ENCODE assay signal across 10 mouse cellular contexts in the genomic region with DNA sequence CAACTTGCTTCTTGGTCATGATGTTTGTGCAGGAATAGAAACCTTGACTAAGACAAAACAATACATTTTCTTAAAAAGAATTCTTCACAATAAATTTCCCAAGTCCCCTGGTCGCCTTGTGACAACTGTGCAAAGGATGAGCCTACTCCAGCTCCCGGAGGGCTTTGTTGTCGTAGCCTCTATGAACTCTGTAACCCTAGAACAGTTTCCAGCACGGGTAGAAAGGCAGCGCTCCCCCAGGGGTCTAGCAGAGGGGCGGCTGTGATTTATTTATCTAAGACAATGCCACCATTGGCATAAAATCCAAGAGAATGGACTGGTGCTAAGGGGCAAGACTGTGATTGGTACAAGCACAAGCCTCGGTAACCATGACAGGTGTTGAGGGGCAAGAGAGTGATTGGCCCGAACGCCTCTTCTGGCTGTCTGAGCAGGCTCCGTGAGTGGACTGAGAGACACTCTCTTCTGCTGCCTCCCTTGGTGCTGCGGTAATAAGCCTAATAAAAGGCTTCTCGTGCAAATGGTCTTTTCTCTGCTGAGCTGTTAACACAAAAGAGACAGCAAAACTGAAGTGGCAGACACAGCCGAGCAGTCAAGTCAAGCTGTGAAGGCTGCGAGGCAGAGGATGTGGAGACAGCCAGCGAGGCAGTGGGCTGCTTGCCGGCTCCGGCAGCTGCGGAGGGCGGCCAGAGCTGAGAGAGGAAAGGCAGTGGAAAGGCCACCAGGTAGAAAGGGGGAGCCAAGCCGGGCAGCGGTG. TPM values are rescaled to one million over a fixed set of nuclear protein-coding genes. Genes with fewer than 3 reads are reported as not detected.
DNase-seq lines count a peak whose midpoint lies in the region; ATAC-seq and TF ChIP-seq lines count a peak whose summit lies in the region.
"Had no signal": no experiment of that assay in that cellular context is flagged by ENCODE, and none has a peak within 500 bp of the region (broad histone marks: within the 10 kb centered on the region; RNA-seq: fewer than 3 reads in every experiment).

No protein-coding gene starts in this region.

- TF ChIP-seq CTCF in forebrain, postnatal 0 days (IDR thresholded peaks at IDR 0.05; ENCODE audit: low read depth) = no peak

- no peak overlapping the region for H3K9ac ChIP-seq in heart, embryonic 11.5 days (ENCODE audit: low read depth, low read length)
- H3K9ac ChIP-seq in forebrain, postnatal 0 days = no peak overlapping the region
- no peak overlapping the region for H3K9ac ChIP-seq in midbrain, embryonic 15.5 days

- no peak for ATAC-seq in heart, embryonic 11.5 days (replicated peaks; ENCODE audit: insufficient number of reproducible peaks, low FRiP score, low TSS enrichment)
- ATAC-seq in forebrain, postnatal 0 days = peak; percentile 82
- ATAC-seq in midbrain, embryonic 15.5 days (replicated peaks) = peak; percentile 72
- ATAC-seq in erythroid progenitor cell, adult 5-6 weeks (replicated peaks; ENCODE audit: low FRiP score, poor library complexity, severe bottlenecking) = no peak
- ATAC-seq: CD4-positive, CD25-positive, alpha-beta regulatory T cell, adult 4 months had no signal

- peaks cover 27% of the 10 kb centered on the region for H3K4me1 ChIP-seq in heart, embryonic 11.5 days (ENCODE audit: control insufficient read depth, insufficient read depth, low read length)
- H3K4me1 ChIP-seq in forebrain, postnatal 0 days (ENCODE audit: insufficient read depth) = peaks cover 11% of the 10 kb centered on the region
- H3K4me1 ChIP-seq in midbrain, embryonic 15.5 days = peaks cover 16% of the 10 kb centered on the region

- 27% methylated on average over 21 of the region's 21 CpGs for WGBS in heart, embryonic 11.5 days (ENCODE audit: insufficient replicate concordance)
- 10% methylated on average over 20 of the region's 21 CpGs for WGBS in forebrain, postnatal 0 days
- 7% methylated on average over 21 of the region's 21 CpGs for WGBS in midbrain, embryonic 15.5 days

- no peak overlapping the region for H3K27ac ChIP-seq in heart, embryonic 11.5 days (ENCODE audit: low read depth, low read length)
- peak overlapping the region; percentile 24; the same call in 1 of the 2 replicates for H3K27ac ChIP-seq in forebrain, postnatal 0 days (ENCODE audit: low read depth, low read length)
- peak overlapping the region; percentile 73 for H3K27ac ChIP-seq in midbrain, embryonic 15.5 days

- DNase-seq in heart, adult 9 months (ENCODE audit: low spot score in 2 of 2) = no peak
- DNase-seq in ZHBTc4 (ENCODE audit: low read depth, low spot score) (peak; percentile 74), liver (no peak)
- peak; percentile 64 for DNase-seq in forebrain, postnatal 0 days
- no peak for DNase-seq in cerebellum, postnatal 36 days
- DNase-seq: thymus, adult 18-20 months had no signal

- H3K4me2 ChIP-seq in heart, embryonic 11.5 days = peak overlapping the region; percentile 3; the same call in 1 of the 2 replicates
- H3K4me2 ChIP-seq in forebrain, postnatal 0 days (ENCODE audit: low read depth) = peak overlapping the region; percentile 27
- H3K4me2 ChIP-seq in midbrain, embryonic 15.5 days = peak overlapping the region; percentile 31

- no peak overlapping the region for H3K4me3 ChIP-seq in heart, embryonic 11.5 days (ENCODE audit: low read depth, low read length)
- no peak overlapping the region for H3K4me3 ChIP-seq in forebrain, postnatal 0 days (ENCODE audit: low read depth, low read length)
- peak overlapping the region; percentile 9; the same call in 1 of the 2 replicates for H3K4me3 ChIP-seq in midbrain, embryonic 15.5 days

- no peaks in the 10 kb centered on the region for H3K9me3 ChIP-seq in heart, embryonic 11.5 days (replicated peaks; ENCODE audit: control insufficient read depth, low read length)
- H3K9me3 ChIP-seq in forebrain, postnatal 0 days (ENCODE audit: low read length) = no peaks in the 10 kb centered on the region
- no peaks in the 10 kb centered on the region for H3K9me3 ChIP-seq in midbrain, embryonic 15.5 days

- H3K36me3 ChIP-seq in heart, embryonic 11.5 days (ENCODE audit: control insufficient read depth, insufficient read depth, low read length) = no peaks in the 10 kb centered on the region
- H3K36me3 ChIP-seq in forebrain, postnatal 0 days (ENCODE audit: insufficient read depth) = no peaks in the 10 kb centered on the region
- no peaks in the 10 kb centered on the region for H3K36me3 ChIP-seq in midbrain, embryonic 15.5 days (replicated peaks)

- H3K27me3 ChIP-seq in heart, embryonic 11.5 days (ENCODE audit: control insufficient read depth, insufficient read depth, low read length) = no peaks in the 10 kb centered on the region
- H3K27me3 ChIP-seq in forebrain, postnatal 0 days (ENCODE audit: insufficient read depth, low read length) = no peaks in the 10 kb centered on the region
- H3K27me3 ChIP-seq in midbrain, embryonic 15.5 days (replicated peaks) = no peaks in the 10 kb centered on the region

RNA-seq across cellular contexts. Expression of a gene that starts 13.1 kb away (rescaled TPM):
- polyA plus RNA-seq in heart, embryonic 11.5 days (2014; fragmentation: Nextera tagmentation; extraction: Ambion mirVana) = 10.6 and 11.7 TPM in 2 replicates
- total RNA-seq in forebrain, postnatal 0 days (2014; rRNA removed) = 8.3 and 10.8 TPM in 2 replicates
- 8.5 and 10.3 TPM in 2 replicates for polyA plus RNA-seq in forebrain, postnatal 0 days (2015; fragmentation: Nextera tagmentation; extraction: Ambion mirVana)
- 9.6 and 10.1 TPM in 2 replicates for polyA plus RNA-seq in midbrain, embryonic 15.5 days (2015; fragmentation: Nextera tagmentation; extraction: Ambion mirVana)
- 0.84 and 1.1 TPM in 2 replicates for total RNA-seq in erythroid progenitor cell, adult 5-6 weeks (2015; ENCODE audit: low replicate concordance)
- total RNA-seq in erythroid progenitor cell, adult 5-6 weeks (2017; ENCODE audit: low replicate concordance) = 1.5 TPM in 1 of 2 replicates, not detected in the other

Comparison
In these comparisons a context has a peak if more than half of its experiments do, and no peak if none do; other contexts are left out.
1. ATAC-seq: peak in forebrain, postnatal 0 days (single experiment) and midbrain, embryonic 15.5 days (single experiment); none in heart, embryonic 11.5 days (single experiment) and erythroid progenitor cell, adult 5-6 weeks (single experiment).
2. DNase-seq: peak in ZHBTc4 (single experiment) and forebrain, postnatal 0 days (single experiment); none in heart, adult 9 months (0 of 2), liver (single experiment) and cerebellum, postnatal 36 days (0 of 2).
3. Peak in every context shown above with its lines, with median percentiles within 50 percentile points of each other: H3K4me2 ChIP-seq.